Mouse (Mus musculus) bone marrow, adult 2 months (tissue): ENCODE results near the gene 2900026A02Rik.

ENCODE experiments used
- CTCF ChIP-seq: fragments of 200-500 bp; IDR thresholded peaks from 2 replicates; pipeline ENCODE4 v1.5.1; 2011; ENCODE audit warnings: low read length, control low read depth; ENCODE audit not compliant: control insufficient read depth, insufficient read depth
- POLR2A ChIP-seq: fragments of 200-500 bp; IDR thresholded peaks from 2 replicates; pipeline ENCODE4 v1.6.1; 2011; ENCODE audit warnings: low read depth, mild to moderate bottlenecking, control low read depth, low read length, borderline replicate concordance; ENCODE audit not compliant: control insufficient read depth

GRCm38 (mm10) chr5:113199772-113200134 is 21.3 kb downstream of the 2900026A02Rik start:
- TF ChIP-seq POLR2A (no peak), CTCF (no peak)
